ENCODE assay signal across 8 mouse cellular contexts in genomic region chr11:69662967-69663671, GRCm38 (mm10). TPM values are rescaled to one million over a fixed set of nuclear protein-coding genes. Genes with fewer than 3 reads are reported as not detected.
DNase-seq lines count a peak whose midpoint lies in the region; ATAC-seq and TF ChIP-seq lines count a peak whose summit lies in the region.

No protein-coding gene starts in this region.

- DNase-seq in layer of hippocampus, adult 2 months (ENCODE audit: low spot score in 2 of 2) = no peak
- no peak for DNase-seq in layer of hippocampus, adult 9-10 months (ENCODE audit: low spot score)
- no peak for DNase-seq in embryonic facial prominence, embryonic 11.5 days (ENCODE audit: low spot score)
- DNase-seq in hindbrain, postnatal 0 days (ENCODE audit: low spot score) = no peak
- DNase-seq in naive thymus-derived CD4-positive, alpha-beta T cell, adult 2 months (ENCODE audit: low read depth) = peak; percentile 26
- DNase-seq in embryo, embryonic 9.5 days (ENCODE audit: extremely low spot score) = no peak
- no peak for DNase-seq in frontal cortex, adult 2 months (ENCODE audit: extremely low spot score in 1 of 2, low spot score in 1 of 2)
- DNase-seq in left cerebral cortex, postnatal 25 days (ENCODE audit: low spot score in 2 of 2) = no peak

- H3K9me3 ChIP-seq in embryonic facial prominence, embryonic 11.5 days (replicated peaks; ENCODE audit: control insufficient read depth, low read length) = no peaks in the 10 kb centered on the region
- H3K9me3 ChIP-seq in hindbrain, postnatal 0 days (ENCODE audit: low read length) = no peaks in the 10 kb centered on the region

- H3K4me3 ChIP-seq in layer of hippocampus, adult 2 months = peak overlapping the region; percentile 76
- peak overlapping the region; percentile 48 for H3K4me3 ChIP-seq in embryonic facial prominence, embryonic 11.5 days (ENCODE audit: low read depth, low read length)
- peak overlapping the region; percentile 54 for H3K4me3 ChIP-seq in hindbrain, postnatal 0 days (ENCODE audit: low read length)

- TF ChIP-seq CTCF in layer of hippocampus, adult 2 months (conservative IDR thresholded peaks at IDR 0.05) = no peak
- TF ChIP-seq CTCF in hindbrain, postnatal 0 days (IDR thresholded peaks at IDR 0.05; ENCODE audit: low read depth) = no peak

- H3K4me2 ChIP-seq in embryonic facial prominence, embryonic 11.5 days (ENCODE audit: low read depth, low read length) = peak overlapping the region; percentile 53
- H3K4me2 ChIP-seq in hindbrain, postnatal 0 days (ENCODE audit: low read depth, low read length) = peak overlapping the region; percentile 54

- peak overlapping the region; percentile 100 for H3K27ac ChIP-seq in layer of hippocampus, adult 2 months
- H3K27ac ChIP-seq in embryonic facial prominence, embryonic 11.5 days (replicated peaks; ENCODE audit: low read depth, low read length) = peak overlapping the region; percentile 95
- H3K27ac ChIP-seq in hindbrain, postnatal 0 days = peak overlapping the region; percentile 94

- peak overlapping the region; percentile 70 for H3K9ac ChIP-seq in embryonic facial prominence, embryonic 11.5 days (replicated peaks; ENCODE audit: low read length)
- H3K9ac ChIP-seq in hindbrain, postnatal 0 days (replicated peaks; ENCODE audit: low read length) = peak overlapping the region; percentile 61

- intact Hi-C loops in left cerebral cortex, postnatal 25 days (cut with DNase I) = loop anchor here (2.0 to 5.0 kb wide), 2 partner anchors 30 to 81 kb away; partner anchors contain the start of genes Fxr2, Trp53 and Wrap53

- 71% methylated on average over 13 of the region's 13 CpGs for WGBS in embryonic facial prominence, embryonic 11.5 days
- 70% methylated on average over 13 of the region's 13 CpGs for WGBS in hindbrain, postnatal 0 days

- H3K27me3 ChIP-seq in embryonic facial prominence, embryonic 11.5 days (ENCODE audit: control insufficient read depth, insufficient read depth, low read length) = no peaks in the 10 kb centered on the region
- H3K27me3 ChIP-seq in hindbrain, postnatal 0 days (ENCODE audit: insufficient read depth, low read length) = no peaks in the 10 kb centered on the region

- ATAC-seq in embryonic facial prominence, embryonic 11.5 days (replicated peaks; ENCODE audit: insufficient number of reproducible peaks, low FRiP score, low TSS enrichment, low read depth) = peak; percentile 5; the same call in 1 of the 2 replicates
- peak; percentile 4; the same call in 1 of the 2 replicates for ATAC-seq in hindbrain, postnatal 0 days

- peaks cover 16% of the 10 kb centered on the region for H3K36me3 ChIP-seq in embryonic facial prominence, embryonic 11.5 days (replicated peaks; ENCODE audit: control insufficient read depth, insufficient read depth, low read depth, low read length)
- peaks cover 36% of the 10 kb centered on the region for H3K36me3 ChIP-seq in hindbrain, postnatal 0 days (ENCODE audit: insufficient read depth, low read length)

- H3K4me1 ChIP-seq in embryonic facial prominence, embryonic 11.5 days (ENCODE audit: control insufficient read depth, insufficient read depth, low read length) = no peaks in the 10 kb centered on the region
- no peaks in the 10 kb centered on the region for H3K4me1 ChIP-seq in hindbrain, postnatal 0 days (ENCODE audit: insufficient read depth, low read length)

RNA-seq across cellular contexts. Expression of gene Mpdu1, which starts 0.7 kb away (rescaled TPM):
- total RNA-seq in layer of hippocampus, adult 2 months (2021) = 10 to 100 TPM; 54.9 to 59.3 TPM
- polyA plus RNA-seq in embryonic facial prominence, embryonic 11.5 days (2014; fragmentation: Nextera tagmentation; extraction: Ambion mirVana) = 25.9 and 28.0 TPM in 2 replicates
- 141 and 256 TPM in 2 replicates for total RNA-seq in hindbrain, postnatal 0 days (2014; rRNA removed)
- 122 and 124 TPM in 2 replicates for polyA plus RNA-seq in hindbrain, postnatal 0 days (2015; fragmentation: Nextera tagmentation; extraction: Ambion mirVana)
- polyA plus RNA-seq in frontal cortex, adult 2 months (2012; rRNA removed) = 104 and 113 TPM in 2 replicates
- total RNA-seq in left cerebral cortex, postnatal 25 days (2021) = 10 to 100 TPM; 59.1 to 59.7 TPM

RNA-seq across cellular contexts. Expression of gene Cd68, which starts 2.8 kb away (rescaled TPM):
- 10 to 100 TPM in 1 of 2 experiments, 1 to 10 TPM in 1; 9.7 to 15.4 TPM for total RNA-seq in layer of hippocampus, adult 2 months (2021)
- 5.5 and 7.6 TPM in 2 replicates for polyA plus RNA-seq in embryonic facial prominence, embryonic 11.5 days (2014; fragmentation: Nextera tagmentation; extraction: Ambion mirVana)
- total RNA-seq in hindbrain, postnatal 0 days (2014; rRNA removed) = 6.0 and 7.5 TPM in 2 replicates
- polyA plus RNA-seq in hindbrain, postnatal 0 days (2015; fragmentation: Nextera tagmentation; extraction: Ambion mirVana) = 10.5 and 12.0 TPM in 2 replicates
- 13.7 TPM in 2 replicates for polyA plus RNA-seq in frontal cortex, adult 2 months (2012; rRNA removed)
- 10 to 100 TPM; 17.5 to 19.6 TPM for total RNA-seq in left cerebral cortex, postnatal 25 days (2021)

RNA-seq across cellular contexts. Expression of gene Sox15, which starts 8.0 kb away (rescaled TPM):
- total RNA-seq in layer of hippocampus, adult 2 months (2021) = under 1 TPM in 1 of 2 experiments, not detected in 1; 0.44 TPM
- polyA plus RNA-seq in embryonic facial prominence, embryonic 11.5 days (2014; fragmentation: Nextera tagmentation; extraction: Ambion mirVana) = not detected in 2 replicates
- not detected in 2 replicates for total RNA-seq in hindbrain, postnatal 0 days (2014; rRNA removed)
- 0.35 and 0.40 TPM in 2 replicates for polyA plus RNA-seq in hindbrain, postnatal 0 days (2015; fragmentation: Nextera tagmentation; extraction: Ambion mirVana)
- polyA plus RNA-seq in frontal cortex, adult 2 months (2012; rRNA removed) = 0.34 TPM in 1 of 2 replicates, not detected in the other
- total RNA-seq in left cerebral cortex, postnatal 25 days (2021) = not detected

RNA-seq across cellular contexts. Expression of gene Eif4a1, which starts 9.1 kb away (rescaled TPM):
- total RNA-seq in layer of hippocampus, adult 2 months (2021) = 100 to 1,000 TPM; 342 to 344 TPM
- polyA plus RNA-seq in embryonic facial prominence, embryonic 11.5 days (2014; fragmentation: Nextera tagmentation; extraction: Ambion mirVana) = 959 and 1,000 TPM in 2 replicates
- 696 and 745 TPM in 2 replicates for total RNA-seq in hindbrain, postnatal 0 days (2014; rRNA removed)
- polyA plus RNA-seq in hindbrain, postnatal 0 days (2015; fragmentation: Nextera tagmentation; extraction: Ambion mirVana) = 427 and 463 TPM in 2 replicates
- polyA plus RNA-seq in frontal cortex, adult 2 months (2012; rRNA removed) = 365 and 370 TPM in 2 replicates
- total RNA-seq in left cerebral cortex, postnatal 25 days (2021) = 100 to 1,000 TPM; 323 to 328 TPM

RNA-seq across cellular contexts. Expression of gene Senp3, which starts 18.8 kb away (rescaled TPM):
- total RNA-seq in layer of hippocampus, adult 2 months (2021) = 100 to 1,000 TPM; 108 to 132 TPM
- polyA plus RNA-seq in embryonic facial prominence, embryonic 11.5 days (2014; fragmentation: Nextera tagmentation; extraction: Ambion mirVana) = 106 and 108 TPM in 2 replicates
- total RNA-seq in hindbrain, postnatal 0 days (2014; rRNA removed) = 68.6 and 90.4 TPM in 2 replicates
- 69.2 and 69.3 TPM in 2 replicates for polyA plus RNA-seq in hindbrain, postnatal 0 days (2015; fragmentation: Nextera tagmentation; extraction: Ambion mirVana)
- polyA plus RNA-seq in frontal cortex, adult 2 months (2012; rRNA removed) = 138 and 154 TPM in 2 replicates
- 10 to 100 TPM; 94.3 to 97.5 TPM for total RNA-seq in left cerebral cortex, postnatal 25 days (2021)
